Mouse (Mus musculus): ENCODE results near the gene Exoc6b.

Gene Exoc6b

GRCm38 (mm10) chr6:84699579-84699978, 369.7 kb downstream of the Exoc6b start:
- DNase-seq, result no peak

- no peak for DNase-seq
These were observed 371.0 kb downstream of the Exoc6b start for GRCm38 (mm10) chr6:84698288-84698673.

DNA sequence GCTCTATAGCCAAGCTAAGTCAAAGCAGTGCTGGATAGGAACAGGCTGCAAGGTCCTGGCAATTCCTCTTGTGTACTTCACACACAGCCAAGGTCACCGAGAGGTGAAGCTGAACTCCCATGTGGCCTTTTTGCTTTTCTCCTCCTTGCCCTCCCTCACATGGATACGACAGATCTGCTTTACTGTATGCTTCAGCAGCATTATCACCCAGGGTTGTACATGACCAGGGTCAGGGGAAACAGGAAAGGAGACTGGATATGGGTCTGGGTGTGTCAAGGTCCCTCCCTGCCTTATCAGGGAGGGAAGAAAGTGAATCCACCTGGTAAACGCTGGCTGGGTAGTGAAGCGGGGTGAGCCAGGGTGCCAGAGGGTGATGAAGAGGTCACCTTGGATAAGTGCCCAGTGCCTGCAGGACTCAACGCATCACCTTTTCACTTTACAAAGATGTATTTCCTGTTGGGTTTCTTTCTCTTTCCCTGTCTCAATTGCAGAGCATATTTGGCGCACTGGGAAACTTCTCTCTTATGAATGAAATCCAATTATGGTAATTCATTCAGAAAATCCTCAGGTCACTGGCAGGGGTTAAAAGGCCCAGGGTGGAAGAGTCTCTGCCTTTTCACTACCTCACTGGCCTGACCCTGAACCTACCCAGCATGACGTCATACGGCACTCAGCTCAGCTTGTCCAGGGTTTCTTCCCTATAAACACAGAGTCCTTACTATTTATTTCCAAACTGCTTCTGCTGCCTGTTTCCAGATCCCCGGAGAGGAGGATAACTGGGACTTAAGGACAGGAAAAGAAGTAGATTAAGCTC, 371.6 kb downstream of the Exoc6b start:
- peak; percentile 40 for DNase-seq

DNA sequence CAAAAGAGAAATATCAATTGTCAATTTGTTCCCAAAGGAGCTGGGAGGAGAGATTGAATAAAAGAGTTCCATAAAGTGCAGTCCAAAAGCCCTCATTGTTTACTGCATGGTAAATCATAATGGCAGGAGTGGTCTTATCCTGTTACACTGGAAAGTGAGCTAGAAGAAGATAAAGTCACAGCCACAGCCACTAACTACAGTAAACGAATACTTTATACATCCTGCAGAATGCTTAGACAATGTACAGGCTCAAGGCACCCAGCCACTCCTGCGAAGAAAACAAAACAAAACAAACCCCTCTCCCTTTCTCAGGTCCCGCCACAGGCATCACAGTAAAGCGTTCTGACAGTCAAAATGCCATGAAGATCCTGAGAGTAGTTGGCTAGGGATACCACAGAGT, 375.5 kb downstream of the Exoc6b start:
- no peak for DNase-seq

- DNase-seq, result no peak
These were observed 376.1 kb downstream of the Exoc6b start for GRCm38 (mm10) chr6:84693204-84693603.

DNA sequence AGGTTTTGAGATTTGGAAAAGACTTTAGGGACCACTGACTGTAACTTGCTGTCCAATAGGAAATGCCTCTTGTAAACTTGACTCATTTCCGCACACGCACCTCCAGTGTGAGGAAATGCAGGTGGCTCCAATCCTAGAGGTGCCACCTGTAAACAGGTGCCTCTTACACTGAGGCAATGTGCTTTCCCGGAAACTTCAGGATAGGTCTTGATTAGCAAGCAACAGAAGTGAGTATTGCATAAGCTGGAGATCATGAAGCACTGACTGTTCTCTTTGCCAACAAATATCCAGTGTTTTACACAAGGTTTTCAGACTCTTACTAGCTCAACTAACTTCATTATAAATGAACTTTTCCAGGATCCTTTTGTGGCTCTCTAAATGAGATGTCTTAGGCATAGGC, 377.4 kb downstream of the Exoc6b start:
- no peak for DNase-seq

- DNase-seq, result no peak
These were observed 391.5 kb downstream of the Exoc6b start for GRCm38 (mm10) chr6:84677770-84678169.

DNA sequence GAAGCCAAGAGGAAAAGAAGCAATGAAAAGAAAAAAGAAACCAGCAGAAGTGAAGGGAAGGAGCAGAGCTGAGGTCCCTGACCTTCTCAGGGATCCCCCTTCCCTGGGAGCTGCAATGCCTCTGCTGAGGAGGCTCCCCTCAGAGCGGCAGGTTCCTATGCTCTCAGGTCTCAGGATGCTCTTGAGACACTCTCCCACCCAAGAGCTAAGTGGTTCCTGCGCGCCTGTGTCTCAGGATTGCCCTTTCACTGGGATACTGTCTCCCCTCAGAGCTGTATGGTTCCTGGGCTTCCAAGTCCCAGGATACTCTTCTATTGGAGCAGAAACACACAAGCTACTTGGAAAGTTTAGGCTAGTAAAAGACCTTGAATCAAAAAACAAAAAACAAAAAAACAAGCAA, 394.4 kb downstream of the Exoc6b start:
- no peak for DNase-seq

DNA sequence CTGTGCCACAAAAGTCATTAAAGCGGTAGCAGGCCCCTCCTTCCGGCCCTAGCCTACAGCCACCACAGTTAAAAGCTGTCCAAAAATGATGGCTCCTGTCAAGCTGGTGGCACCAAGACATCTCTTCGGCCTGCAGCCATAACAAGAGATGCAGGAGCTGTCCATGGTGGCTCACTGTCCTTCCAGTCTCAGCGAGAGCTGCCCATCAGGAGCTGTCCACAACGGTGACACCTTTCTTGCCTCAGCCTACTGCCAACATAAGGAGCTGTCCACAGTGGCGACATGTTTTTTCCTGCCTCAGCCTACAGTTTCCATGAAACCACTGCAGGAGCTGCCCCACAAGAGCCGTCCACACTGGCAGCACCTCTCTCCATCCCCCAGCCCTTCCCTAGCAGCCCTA, 395.2 kb downstream of the Exoc6b start:
- DNase-seq, result no peak

DNA sequence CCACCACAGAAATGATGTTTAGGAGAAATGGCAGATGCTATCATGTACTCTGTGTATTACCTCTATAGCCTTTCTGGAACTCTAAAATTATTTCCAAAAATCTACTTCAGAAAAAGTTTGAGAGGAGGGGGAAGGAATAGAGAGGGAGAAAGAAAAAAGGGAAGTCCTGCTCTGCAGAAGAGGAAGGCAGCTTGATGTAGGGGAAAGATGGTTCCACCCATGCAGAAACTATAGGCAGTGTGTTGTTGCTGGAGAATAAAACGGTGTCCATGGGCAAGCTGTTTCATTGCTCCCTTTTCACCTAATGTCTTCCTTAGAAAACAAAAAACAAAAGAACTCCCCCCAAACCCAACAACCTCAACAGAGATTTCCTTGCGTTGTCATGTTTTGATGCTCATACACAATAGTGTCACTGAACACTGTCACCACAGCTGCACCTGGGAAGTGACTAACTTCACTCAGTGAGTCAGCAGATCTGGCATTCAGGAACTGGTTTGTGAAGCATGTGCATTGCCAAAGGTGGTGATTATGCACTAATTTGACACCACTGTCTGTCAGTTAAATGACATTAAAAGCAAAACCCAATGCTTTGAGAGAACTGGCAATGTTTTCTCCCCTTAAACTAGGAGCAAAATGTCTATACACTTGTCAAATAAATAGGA, 407.7 kb downstream of the Exoc6b start:
- no peak for DNase-seq

DNA sequence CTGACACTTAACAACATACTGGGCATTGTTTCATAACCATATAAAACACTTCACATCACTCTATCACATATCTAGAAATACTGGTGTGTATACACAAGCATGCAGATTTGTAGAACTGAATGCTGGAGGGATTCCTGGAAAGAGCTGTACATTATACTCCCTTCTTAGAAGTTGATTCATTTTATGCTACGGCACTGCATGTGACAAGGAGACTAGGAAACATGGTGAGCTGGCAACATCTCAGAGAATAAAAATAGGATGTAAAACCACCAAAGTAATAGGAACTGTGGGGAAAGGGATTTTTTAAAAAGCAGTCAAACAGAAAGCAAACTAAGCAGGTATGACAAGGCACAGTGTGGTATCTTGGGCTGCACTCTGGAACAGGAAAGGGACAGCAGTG, 408.3 kb downstream of the Exoc6b start:
- no peak for DNase-seq

- DNase-seq, result no peak
These were observed 412.2 kb downstream of the Exoc6b start for GRCm38 (mm10) chr6:84657091-84657490.

GRCm38 (mm10) chr6:84656680-84657079, 412.6 kb downstream of the Exoc6b start:
- no peak for DNase-seq

DNA sequence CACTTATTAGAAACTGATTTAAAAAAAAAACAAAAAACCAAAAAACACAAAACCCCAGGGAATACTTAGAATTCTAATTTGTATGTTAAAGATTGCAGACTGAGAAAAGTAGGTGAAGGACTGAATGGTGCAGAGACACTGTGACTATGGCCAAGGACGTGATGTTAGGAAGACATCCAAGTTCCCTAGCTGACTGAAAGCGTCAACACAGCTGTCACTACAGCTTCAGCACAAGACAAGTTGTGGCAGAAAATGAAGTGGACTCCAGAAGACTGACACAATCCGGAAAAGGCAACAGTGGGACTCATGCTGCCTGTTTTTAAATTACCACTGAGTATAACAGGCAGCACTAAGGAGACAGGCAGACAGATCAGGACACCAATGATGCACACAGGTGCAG, 417.4 kb downstream of the Exoc6b start:
- no peak for DNase-seq

DNA sequence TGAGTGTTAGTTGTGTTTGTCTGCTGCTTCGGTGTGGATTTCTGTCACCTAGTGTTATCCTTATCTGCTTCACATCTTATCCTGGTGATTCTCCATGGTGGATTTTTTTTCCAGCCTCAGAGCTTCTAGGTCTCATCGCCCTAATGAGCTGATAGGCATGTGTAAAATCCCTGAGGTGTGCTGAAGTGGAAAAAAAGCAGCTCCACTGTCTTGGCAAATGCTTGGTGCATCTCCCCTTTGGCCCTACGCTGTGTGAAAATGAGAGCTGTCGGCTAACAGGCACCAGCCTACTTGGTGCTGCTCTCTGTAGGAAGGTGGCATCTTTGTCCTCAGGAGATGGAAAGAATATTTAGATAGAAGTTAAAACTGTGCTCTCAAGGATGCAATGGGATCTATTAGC, 422.1 kb downstream of the Exoc6b start:
- DNase-seq, result no peak

GRCm38 (mm10) chr6:84646696-84647095, 422.6 kb downstream of the Exoc6b start:
- no peak for DNase-seq

GRCm38 (mm10) chr6:84641062-84641431, 428.3 kb downstream of the Exoc6b start:
- no peak for DNase-seq

DNA sequence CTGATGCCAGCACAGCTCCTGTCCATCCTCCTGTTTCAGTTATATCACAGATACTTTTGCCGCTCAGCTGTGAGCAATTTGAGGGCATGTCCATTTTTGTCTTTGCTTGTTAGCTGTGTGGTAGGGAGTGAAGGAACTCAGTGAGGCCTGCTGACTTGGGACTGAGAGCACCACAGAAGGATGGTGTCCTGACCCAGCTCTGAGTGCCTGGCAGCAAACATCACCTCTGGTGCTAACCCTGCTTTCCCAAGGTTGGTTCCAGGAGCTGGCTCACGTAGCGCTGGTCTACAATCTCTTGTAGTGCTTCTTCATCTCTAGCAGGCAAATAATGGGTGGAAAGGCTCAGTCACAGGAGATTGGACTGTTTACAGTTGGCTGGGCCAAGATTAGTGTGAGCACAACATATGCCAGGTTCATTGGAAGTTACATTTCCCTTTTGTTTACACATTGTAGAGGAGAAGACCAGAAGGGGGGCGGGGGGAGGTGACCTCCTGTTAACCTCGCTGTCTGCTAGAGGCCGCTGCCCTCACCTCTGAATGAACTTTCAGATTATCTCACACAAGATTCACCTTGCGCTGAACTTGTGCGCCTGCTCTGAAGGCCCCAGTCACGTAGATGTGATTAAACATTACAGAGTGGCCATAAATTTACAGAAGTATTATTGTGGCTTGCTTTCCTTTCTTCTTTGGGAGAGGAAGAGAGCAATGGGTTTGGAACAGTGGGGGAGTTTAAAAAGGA, 428.8 kb downstream of the Exoc6b start:
- DNase-seq, result peak; percentile 57

DNA sequence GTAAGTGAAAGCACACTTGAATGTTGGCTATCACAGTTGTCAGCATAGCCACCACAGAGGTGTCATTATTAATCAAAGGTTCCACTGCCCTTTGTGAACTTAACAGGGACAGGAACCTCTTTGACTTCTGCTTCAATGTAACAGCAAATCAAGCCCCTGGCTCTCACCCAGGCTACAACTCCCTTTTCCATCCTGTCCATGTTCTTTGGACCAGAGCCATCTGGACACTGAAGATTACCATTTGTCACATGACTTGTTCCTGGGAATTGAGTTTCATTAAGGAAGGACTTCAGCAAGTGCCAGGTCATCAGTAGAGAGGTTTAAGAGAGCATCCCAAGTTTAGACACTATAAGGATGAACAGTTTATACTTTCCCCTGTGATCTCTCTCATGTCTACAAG, 431.1 kb downstream of the Exoc6b start:
- peak; percentile 63 for DNase-seq

DNA sequence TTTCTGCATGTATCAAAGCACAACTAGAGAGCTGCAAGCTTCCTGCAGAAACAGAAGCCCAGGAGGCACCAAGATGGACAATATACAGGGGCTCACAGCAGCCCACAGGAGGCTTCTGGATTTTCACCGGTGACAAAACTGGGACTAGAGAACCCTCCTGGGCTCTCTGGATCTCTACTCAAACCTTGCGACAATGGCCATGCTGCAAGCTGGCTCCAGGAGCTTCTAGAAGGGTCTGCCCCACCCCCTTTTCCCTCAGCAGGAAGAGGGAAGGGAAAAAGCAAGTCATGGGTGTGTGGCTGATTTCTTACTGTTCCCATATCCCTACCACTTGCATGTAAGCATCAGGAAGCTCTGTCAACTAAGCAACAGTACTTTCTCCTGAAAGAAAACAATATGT, 437.7 kb downstream of the Exoc6b start:
- no peak for DNase-seq

GRCm38 (mm10) chr6:84630276-84630675, 439.0 kb downstream of the Exoc6b start:
- DNase-seq, result peak; percentile 19

DNA sequence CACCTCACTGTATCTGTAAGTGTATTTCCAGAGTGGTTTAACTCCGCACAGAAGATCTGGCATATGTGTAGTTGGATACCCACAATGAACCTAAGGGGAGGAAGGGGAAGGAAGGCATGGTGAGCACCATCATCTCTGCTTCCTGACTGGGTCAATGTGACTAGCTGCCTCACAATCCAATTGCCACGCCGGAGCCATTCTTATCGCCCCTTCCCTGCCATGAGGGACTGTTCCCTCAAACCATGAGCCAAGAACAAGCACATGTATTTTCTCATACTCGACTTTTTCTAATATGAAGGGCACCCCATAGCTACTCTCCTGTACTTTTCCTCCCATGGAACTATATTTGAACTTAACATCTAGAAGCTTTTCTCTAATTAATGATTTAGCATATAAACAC, 440.5 kb downstream of the Exoc6b start:
- DNase-seq, result no peak

GRCm38 (mm10) chr6:84626398-84626797, 442.9 kb downstream of the Exoc6b start:
- no peak for DNase-seq

GRCm38 (mm10) chr6:84619166-84619565, 450.1 kb downstream of the Exoc6b start:
- DNase-seq, result no peak
